Mouse (Mus musculus) WW6 (cell line): Measurements from ENCODE around the gene Hesx1.
A peak's percentile ranks its signal among the peaks of the same experiment; 100 is the strongest.
"Not testable (repeated sequence)": the region's sequence is repeated elsewhere in the genome, so short reads cannot be mapped to it uniquely, and the experiment has no call there.

ENCODE experiments used
- DNase-seq: peaks from one replicate; pipeline ENCODE4 v3.0.0-alpha.2; 2013; ENCODE audit warnings: low read depth, low spot score

The Hesx1 gene

GRCm38 (mm10) chr14:26994211-26994741 is at the start of gene Hesx1:
Gene Hesx1, plus strand, starts transcription at chr14:26994416.
- peak; percentile 75 for DNase-seq

DNA sequence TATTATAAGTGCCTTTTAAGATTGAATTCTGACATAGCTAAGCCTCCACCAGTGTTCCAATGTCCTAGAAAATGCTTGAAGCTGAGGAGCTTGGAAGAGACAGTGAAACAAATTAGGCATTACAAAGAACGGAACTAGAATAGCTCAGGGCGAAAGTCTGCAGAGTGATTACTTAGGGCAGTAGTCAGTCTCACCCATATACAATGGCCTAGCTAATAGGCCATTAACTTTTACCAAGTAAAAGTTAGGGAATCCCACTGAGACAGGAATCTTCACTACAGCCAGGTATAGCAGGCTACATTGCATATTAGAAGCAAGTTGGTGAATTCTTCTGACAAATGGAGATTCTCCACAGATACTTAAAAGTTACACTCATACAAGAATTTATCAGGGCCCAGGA is 38.1 kb upstream of the Hesx1 start:
- DNase-seq = not testable (repeated sequence)

- DNase-seq = no peak
Measured at GRCm38 (mm10) chr14:26960518-26960917, 33.7 kb upstream of the Hesx1 start.

DNA sequence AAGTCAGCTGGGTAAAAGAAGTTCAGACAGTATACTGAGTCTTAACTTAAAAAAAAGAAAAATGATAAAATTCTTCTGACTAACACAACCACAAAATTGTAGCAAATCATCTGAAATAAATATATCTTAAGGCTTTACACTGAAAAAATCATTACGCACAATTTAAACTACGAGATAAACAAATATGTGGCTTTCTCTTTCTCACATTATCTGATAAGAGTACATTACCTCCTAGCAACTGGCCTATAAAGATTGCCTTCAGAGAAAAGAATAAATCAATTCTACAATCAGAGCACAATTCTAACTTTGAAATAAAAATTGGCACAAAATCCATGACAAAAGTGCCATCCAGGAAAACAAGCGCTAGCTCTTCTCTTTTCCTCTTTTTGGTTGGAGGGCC is 25.1 kb upstream of the Hesx1 start:
- no peak for DNase-seq

- DNase-seq = no peak
Measured at GRCm38 (mm10) chr14:26969856-26970407, 24.3 kb upstream of the Hesx1 start.

- DNase-seq = peak; percentile 80
Measured at GRCm38 (mm10) chr14:26970439-26970932, 23.7 kb upstream of the Hesx1 start.

DNA sequence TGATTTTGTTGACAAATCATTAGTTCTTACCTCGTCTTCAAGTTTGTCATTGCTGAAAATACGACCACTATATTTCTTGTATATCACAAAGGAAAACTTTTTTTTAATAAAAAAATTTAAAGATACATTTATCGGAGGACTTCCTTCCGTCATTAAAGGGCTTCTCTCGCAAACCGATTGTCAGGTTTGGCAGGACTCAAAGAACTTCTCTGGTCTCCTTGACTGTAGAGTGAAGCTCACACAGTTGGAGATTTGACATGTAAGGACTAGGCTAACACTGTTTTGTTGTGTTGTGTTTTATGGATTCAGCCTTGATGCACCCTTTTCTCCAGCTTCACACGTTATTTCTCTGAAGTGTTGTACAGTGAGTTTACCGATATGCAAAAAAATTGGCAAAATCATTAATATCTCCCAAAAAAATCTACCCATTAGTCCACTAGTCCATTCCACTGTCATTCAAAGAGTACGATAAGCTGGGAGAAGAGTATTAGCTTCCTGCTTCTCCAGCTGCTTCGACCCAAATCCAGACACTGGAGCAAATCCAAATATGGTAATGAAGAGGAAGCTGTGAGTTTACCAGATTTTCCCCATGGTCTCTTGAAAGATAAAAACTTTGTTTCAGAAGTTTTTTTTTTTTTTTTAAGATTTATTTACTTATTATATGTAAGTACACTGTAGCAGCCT is 23.0 kb upstream of the Hesx1 start, which contains the start of gene Appl1:
Gene Appl1 (minus strand): TSS at position 127 of the 684 bp plus-strand sequence.
- DNase-seq = no peak

DNA sequence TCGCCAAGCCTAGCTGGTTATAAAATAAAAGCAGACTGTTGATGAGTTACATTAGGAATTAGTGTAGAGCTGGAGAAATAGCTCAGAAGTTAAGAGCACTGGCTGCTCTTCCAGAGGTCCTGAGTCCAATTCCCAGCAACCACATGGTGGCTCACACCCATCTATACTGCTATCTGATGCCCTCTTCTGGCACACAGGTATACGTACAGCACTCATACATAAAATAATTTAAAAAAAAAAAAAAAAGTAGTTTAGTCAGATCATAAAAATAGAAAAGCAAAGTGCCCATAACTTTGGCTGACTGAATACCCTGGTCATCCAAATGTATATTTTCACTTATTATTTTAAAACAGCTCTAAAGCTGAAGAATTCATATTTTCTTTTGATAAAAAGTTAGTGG is 21.1 kb upstream of the Hesx1 start:
- no peak for DNase-seq

- DNase-seq = no peak
Measured at GRCm38 (mm10) chr14:26975490-26975889, 18.7 kb upstream of the Hesx1 start.

DNA sequence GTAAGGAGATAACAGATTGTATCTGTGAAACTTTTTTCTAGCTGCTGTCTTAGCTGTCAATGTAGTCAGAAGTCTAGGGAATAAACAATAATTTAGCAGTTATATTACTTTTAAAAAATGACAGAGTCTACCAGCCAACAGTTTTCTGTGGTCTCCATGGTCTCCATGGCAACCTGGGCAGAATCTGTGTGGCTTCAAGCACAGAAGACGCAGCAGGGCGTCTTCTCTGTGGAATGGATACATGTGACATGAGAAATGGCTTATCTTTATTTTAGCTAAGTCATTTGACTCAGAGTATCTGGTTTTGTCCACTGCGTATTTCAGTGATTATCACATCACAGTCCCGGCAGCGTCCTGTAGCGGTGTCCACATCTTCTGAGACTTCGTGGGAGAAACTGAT is 18.0 kb upstream of the Hesx1 start:
- no peak for DNase-seq

GRCm38 (mm10) chr14:26977500-26977899 is 16.7 kb upstream of the Hesx1 start:
- DNase-seq = no peak

DNA sequence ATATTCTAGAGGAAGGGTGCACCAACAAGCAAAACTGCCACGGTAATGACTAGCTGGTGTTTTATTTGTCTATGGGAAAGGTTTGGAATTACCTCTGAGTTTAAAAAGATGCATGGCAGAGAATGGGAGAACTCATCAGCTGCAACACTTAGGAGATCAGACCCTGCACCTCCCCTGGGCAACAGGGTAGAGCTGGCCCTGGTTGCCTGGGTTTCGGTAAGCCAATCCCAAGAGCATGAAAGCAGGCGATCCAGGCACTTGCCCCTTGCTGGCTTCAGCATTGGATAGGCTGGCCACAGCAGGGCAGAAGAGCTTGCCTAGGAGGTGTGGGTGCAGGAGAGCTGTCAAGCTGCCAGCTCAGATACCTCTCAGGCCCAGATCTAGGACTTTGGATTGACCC is 14.4 kb upstream of the Hesx1 start:
- no peak for DNase-seq

DNA sequence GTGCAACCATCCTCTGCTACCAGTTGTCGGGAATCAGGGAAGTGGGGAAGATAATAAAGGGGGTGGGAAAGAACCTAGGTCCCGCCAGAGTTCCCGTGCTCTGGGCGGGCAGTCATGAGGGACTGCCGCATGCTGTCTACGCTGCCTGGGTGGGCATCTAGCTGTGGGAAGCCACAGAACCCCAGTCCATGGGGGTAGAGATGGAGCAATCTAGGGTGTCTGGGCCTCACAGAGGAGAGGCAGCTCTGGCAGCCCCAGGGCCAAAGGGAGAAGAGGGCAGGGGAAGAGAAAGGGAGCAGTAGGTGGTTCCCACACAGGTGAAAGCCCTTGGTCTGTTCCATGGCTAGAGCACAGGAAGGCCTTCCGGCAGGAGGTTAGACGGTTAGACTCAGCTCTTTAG is 13.2 kb upstream of the Hesx1 start:
- no peak for DNase-seq

- DNase-seq = no peak
Measured at GRCm38 (mm10) chr14:26981494-26982149, 12.6 kb upstream of the Hesx1 start.

- DNase-seq = no peak
Measured at GRCm38 (mm10) chr14:26982150-26982530, 12.1 kb upstream of the Hesx1 start.

- no peak for DNase-seq
Measured at GRCm38 (mm10) chr14:26988694-26989093, 5.5 kb upstream of the Hesx1 start.

- no peak for DNase-seq
Measured at GRCm38 (mm10) chr14:26991622-26992021, 2.6 kb upstream of the Hesx1 start.

DNA sequence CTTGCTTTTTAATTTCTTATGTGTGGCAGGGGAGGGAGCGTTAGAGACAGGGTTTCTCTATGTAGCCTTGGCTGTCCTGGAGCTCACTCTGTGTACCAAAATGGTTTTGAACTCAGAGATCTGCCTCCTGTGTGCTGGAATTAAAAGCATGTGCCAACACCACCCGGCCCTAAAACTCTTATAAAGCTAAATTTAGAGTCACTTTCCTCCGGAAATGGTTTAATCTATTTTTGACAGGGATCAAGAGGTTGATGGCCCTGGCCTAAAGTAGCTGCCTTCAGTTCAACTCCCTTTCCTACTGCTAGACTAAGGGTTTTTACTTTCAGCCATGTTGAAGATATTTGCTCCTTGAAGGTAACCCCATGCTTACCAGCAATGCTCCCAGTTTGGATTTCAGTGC is 789 bp upstream of the Hesx1 start:
- DNase-seq = no peak

DNA sequence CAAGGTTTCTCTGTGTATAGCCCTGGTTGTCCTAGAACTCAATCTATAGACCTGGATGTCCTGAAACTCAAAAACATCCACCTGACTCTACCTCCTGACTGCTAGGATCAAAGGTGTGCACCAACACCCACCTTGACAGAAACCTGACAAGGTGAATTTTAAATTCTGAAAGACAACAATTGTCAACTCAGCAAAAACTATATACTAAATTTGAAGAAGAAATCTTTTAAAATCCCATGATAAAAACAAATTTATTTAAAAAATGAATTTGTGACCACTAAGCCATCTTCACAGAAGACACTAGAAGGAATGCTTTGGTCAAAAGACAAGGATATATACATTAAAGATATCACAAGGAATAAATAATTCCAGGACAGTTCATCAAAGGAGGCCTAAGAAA is 2.0 kb downstream of the Hesx1 start:
- no peak for DNase-seq

- no peak for DNase-seq
Measured at GRCm38 (mm10) chr14:27000386-27000785, 6.2 kb downstream of the Hesx1 start.

GRCm38 (mm10) chr14:27004906-27005305 is 10.7 kb downstream of the Hesx1 start:
- no peak for DNase-seq

DNA sequence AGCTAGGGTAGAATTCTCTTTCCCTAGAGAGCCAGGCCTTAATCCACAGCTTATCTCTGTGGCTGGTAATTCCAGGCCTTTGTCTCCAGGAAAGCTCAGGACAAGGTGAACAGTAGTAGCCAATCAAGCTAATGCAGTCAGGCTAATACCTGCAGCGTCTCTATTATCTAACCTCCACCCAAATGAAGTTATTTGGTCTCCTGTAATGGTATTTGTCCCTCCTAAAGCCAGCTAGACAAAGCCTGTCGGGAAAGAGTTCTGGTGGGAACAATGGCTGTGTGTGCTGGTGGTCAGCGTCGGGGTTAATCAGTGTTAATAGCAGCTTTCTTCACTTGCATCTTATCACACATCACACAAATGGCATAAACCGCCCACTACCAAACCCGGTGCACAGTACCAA is 11.7 kb downstream of the Hesx1 start:
- no peak for DNase-seq

- no peak for DNase-seq
Measured at GRCm38 (mm10) chr14:27011561-27011960, 17.3 kb downstream of the Hesx1 start.
